Mouse (Mus musculus) CD4-positive, CD25-positive, alpha-beta regulatory T cell, adult 2 months (primary cell): ENCODE measurements around the gene Rab40c.

Experiments
- DNase-seq: peaks from one replicate; pipeline ENCODE4 v3.0.0-alpha.2; 2012; ENCODE audit warnings: low read depth, low spot score

The Rab40c gene

GRCm38 (mm10) chr17:25946349-25946748 lies 26.8 kb upstream of the Rab40c start:
- no peak for DNase-seq

GRCm38 (mm10) chr17:25945517-25946155 lies 26.1 kb upstream of the Rab40c start:
- no peak for DNase-seq

DNA sequence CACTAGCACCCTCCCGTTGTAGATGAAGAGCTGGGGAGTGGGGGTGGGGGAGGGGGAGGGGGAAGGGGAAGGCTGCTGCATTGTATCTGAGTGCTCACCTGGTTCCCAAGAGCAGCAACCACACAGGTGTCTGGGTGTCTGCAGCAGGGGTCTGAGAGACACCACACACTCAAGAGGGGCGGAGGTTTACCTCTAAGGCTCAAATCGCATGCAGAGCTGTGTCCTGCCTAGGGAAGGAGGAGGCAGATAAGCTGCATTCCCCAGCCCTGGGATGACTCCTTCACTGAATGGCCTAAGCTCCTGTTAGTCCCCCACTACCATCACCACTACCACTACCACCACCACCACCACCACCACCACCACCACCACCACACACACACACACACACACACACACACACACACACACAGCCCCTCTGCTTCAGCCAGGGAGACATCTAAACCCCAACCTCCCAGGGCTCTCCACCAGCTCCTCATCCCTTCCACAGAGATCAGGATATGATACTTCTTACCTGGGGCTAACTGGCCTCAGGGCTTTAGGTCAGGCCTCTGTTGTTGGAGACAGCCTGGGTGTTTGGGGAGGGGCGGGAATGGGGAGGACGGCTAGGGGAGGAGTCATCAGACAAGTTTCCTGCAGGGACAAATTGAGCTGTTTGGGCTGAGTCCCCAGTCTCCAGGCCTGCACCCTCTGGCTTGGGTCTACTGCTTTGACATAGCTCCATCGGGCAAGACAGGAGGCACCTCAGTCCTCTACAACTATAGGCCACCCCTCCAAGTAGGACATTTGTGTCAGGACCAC lies 25.0 kb upstream of the Rab40c start, which contains the start of the genes Pigq and Nhlrc4:
TSS of gene Pigq (minus strand) at position 571 of the 798 bp plus-strand sequence.
TSS of gene Nhlrc4 (minus strand) at position 596 of the 798 bp plus-strand sequence.
- DNase-seq: no peak

- no peak for DNase-seq
Measured at GRCm38 (mm10) chr17:25943769-25944168, 24.2 kb upstream of the Rab40c start.

GRCm38 (mm10) chr17:25943221-25943620 lies 23.7 kb upstream of the Rab40c start:
- DNase-seq: no peak

GRCm38 (mm10) chr17:25942597-25943151 lies 23.1 kb upstream of the Rab40c start:
- DNase-seq: no peak

- DNase-seq: peak; percentile 84
Measured at GRCm38 (mm10) chr17:25941511-25942241, 22.1 kb upstream of the Rab40c start.

DNA sequence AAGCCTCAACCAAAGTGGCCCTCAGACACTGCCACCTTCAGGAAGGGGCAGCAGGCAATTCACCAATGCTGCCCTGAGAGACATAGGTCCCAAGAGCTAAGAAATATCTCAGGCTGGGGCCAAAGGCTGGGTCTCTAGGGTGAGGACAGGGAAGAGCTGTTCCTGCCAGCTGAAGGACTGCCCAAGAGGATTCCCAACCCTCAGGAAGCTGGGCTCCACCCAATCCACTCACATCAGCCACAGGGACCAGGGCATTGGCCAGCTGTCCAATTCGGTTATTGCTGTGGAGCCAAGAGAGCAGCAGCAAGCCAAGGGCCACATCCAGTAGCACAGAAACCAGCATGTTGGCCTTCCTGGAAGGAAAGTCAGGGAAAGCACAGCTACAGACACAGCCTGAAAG lies 15.0 kb upstream of the Rab40c start:
- no peak for DNase-seq

- no peak for DNase-seq
Measured at GRCm38 (mm10) chr17:25925348-25925747, 5.8 kb upstream of the Rab40c start.

- DNase-seq: no peak
Measured at GRCm38 (mm10) chr17:25922120-25922519, 2.6 kb upstream of the Rab40c start.

GRCm38 (mm10) chr17:25919786-25920642 lies 487 bp upstream of the Rab40c start:
- DNase-seq: peak; percentile 100

GRCm38 (mm10) chr17:25918037-25918750 lies 1.3 kb downstream of the Rab40c start:
- no peak for DNase-seq

GRCm38 (mm10) chr17:25916931-25917647 lies 2.4 kb downstream of the Rab40c start:
- DNase-seq: no peak

- DNase-seq: no peak
Measured at GRCm38 (mm10) chr17:25914295-25914694, 5.2 kb downstream of the Rab40c start.

- DNase-seq: no peak
Measured at GRCm38 (mm10) chr17:25913877-25914275, 5.7 kb downstream of the Rab40c start.

GRCm38 (mm10) chr17:25913186-25913876 lies 6.2 kb downstream of the Rab40c start:
- DNase-seq: no peak

- no peak for DNase-seq
Measured at GRCm38 (mm10) chr17:25911816-25912215, 7.7 kb downstream of the Rab40c start.

GRCm38 (mm10) chr17:25907640-25908039 lies 11.9 kb downstream of the Rab40c start:
- no peak for DNase-seq

DNA sequence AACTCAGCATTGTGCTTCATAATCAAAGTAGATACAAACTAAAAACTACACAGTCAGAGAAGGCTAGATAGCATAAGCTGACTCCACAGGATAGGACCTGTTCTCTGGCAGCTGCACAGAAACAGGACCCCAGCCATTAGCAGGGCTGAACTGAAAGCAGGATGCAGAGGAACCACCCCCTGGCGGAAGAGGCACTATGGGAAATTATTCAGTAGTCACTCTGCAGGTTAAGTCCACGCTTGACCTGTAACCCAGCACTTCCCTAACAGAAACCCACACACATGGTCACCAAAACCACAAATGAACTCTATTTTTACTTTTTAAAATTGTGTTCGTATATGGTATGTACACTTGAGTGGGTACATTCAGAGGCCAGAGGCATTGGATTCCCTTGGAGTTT lies 16.5 kb downstream of the Rab40c start:
- no peak for DNase-seq
